Mouse (Mus musculus): ENCODE data around the gene Phf3. TPM values are rescaled to one million over a fixed set of nuclear protein-coding genes. Genes with fewer than 3 reads are reported as not detected.
A peak's percentile ranks its signal among the peaks of the same experiment; 100 is the strongest.

Gene Phf3
- polyA plus RNA-seq, 1 experiment from 2014 or later = 28.7 TPM

DNA sequence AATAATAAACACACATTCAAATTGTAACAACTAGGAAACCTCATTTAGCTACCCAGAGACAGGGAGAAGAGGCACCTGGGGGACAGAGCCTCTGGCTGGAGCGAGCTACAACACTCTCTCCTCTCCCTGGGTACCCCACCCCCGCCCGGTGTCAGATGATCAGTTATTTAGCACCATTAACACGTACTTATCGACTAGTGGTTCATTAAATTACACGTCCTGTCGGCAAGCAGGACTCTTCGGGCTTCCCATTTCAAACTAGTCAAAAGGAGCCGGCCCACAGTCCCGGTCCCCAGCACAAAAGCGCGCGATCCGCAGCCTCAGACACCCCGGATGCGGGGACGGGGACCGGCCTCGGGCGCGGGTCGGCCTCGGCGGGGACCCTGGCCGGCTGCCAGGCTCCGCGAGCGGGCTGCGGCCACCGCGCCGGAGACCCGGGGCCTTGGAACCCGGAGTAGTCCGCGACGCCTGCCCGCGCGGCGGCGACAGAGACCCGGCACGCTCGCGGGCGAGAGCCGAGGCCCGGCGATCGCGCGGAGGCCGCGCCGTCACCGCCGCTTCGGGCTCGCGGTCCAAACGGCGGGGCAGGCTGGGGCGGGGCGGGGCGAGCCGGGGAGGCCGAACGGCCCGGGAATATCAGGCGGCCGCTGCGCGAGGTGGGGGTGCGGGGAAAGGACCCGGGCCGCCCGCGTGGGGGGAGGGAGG, 733 bp downstream of the Phf3 start:
- DNase-seq (ENCODE audit: low spot score) = peak; percentile 66
- under 1% methylated on average over 74 of the region's 79 CpGs for WGBS
- H3K9me3 ChIP-seq (replicated peaks) = no peaks in the 10 kb centered on the region
- no peaks in the 10 kb centered on the region for H3K27me3 ChIP-seq (ENCODE audit: low read depth, poor library complexity, severe bottlenecking)
- H3K4me1 ChIP-seq = peaks cover 18% of the 10 kb centered on the region
- peak overlapping the region; percentile 99 for H3K27ac ChIP-seq (replicated peaks)
- H3K36me3 ChIP-seq = peaks cover 8% of the 10 kb centered on the region
- peak overlapping the region; percentile 88 for H3K4me3 ChIP-seq

DNA sequence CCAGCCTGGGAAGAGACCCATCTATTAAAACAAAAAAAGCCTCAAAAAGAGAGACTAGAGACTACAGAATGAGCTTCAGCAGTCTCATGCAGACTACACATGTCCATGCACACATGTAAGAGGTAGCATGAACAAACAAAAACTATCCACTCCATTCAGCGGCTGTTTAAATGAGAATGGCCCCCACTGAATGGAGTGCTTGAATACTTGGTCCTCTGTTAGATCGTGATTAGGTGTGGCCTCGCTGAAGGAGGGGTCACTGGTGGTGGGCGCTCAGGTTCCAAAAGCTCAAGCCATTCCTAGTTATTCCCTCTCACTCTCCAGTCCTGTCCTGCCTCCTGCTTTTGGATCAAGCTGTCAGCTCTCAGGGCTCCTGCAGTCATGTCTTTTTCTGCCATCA, 5.9 kb downstream of the Phf3 start:
- peaks cover 15% of the 10 kb centered on the region; the same call in 1 of the 2 replicates for H3K9me3 ChIP-seq (replicated peaks)
- H3K4me1 ChIP-seq = peaks cover 13% of the 10 kb centered on the region
- no peak overlapping the region for H3K27ac ChIP-seq (replicated peaks)
- 97% methylated on average over 4 of the region's 4 CpGs for WGBS
- H3K27me3 ChIP-seq (ENCODE audit: low read depth, poor library complexity, severe bottlenecking) = no peaks in the 10 kb centered on the region
- DNase-seq (ENCODE audit: low spot score) = no peak
- H3K36me3 ChIP-seq = peaks cover 27% of the 10 kb centered on the region
- no peak overlapping the region for H3K4me3 ChIP-seq

- WGBS = 93% methylated on average over 3 of the region's 3 CpGs
- no peak for DNase-seq (ENCODE audit: low spot score)
- no peak overlapping the region for H3K27ac ChIP-seq (replicated peaks)
- H3K27me3 ChIP-seq (ENCODE audit: low read depth, poor library complexity, severe bottlenecking) = no peaks in the 10 kb centered on the region
- H3K4me1 ChIP-seq = no peaks in the 10 kb centered on the region
- H3K9me3 ChIP-seq (replicated peaks) = no peaks in the 10 kb centered on the region
- H3K4me3 ChIP-seq = no peak overlapping the region
- peaks cover 16% of the 10 kb centered on the region; the same call in 1 of the 2 replicates for H3K36me3 ChIP-seq
Observed at GRCm38 (mm10) chr1:30852518-30852917, 21.2 kb downstream of the Phf3 start.

DNA sequence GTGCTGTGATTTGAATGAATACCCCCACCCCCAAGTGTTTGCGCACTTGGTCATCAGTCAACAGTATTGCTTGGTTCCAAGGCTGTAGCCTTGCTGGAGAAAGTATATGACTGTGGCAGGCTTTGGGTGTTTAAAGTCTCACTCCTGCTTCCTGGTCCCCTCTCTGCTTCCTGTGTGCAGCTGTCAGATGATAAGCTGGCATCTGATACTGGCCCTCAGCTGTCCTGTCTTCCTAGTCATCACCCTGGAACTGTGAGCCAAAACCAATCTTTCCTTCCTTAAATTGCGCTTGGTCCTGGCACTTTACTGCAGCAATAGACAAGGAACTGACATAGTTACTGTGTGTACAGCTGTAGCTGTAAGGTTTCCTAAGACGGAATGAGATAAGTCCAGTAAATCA, 21.8 kb downstream of the Phf3 start:
- Histone ChIP-seq H3K36me3 (peaks cover 16% of the 10 kb centered on the region; the same call in 1 of the 2 replicates), H3K27me3 (ENCODE audit: low read depth, poor library complexity, severe bottlenecking) (no peaks in the 10 kb centered on the region), H3K27ac (replicated peaks) (no peak overlapping the region), H3K9me3 (replicated peaks) (no peaks in the 10 kb centered on the region), H3K4me3 (no peak overlapping the region), H3K4me1 (no peaks in the 10 kb centered on the region)
- 98% methylated on average over 3 of the region's 3 CpGs for WGBS
- no peak for DNase-seq (ENCODE audit: low spot score)

DNA sequence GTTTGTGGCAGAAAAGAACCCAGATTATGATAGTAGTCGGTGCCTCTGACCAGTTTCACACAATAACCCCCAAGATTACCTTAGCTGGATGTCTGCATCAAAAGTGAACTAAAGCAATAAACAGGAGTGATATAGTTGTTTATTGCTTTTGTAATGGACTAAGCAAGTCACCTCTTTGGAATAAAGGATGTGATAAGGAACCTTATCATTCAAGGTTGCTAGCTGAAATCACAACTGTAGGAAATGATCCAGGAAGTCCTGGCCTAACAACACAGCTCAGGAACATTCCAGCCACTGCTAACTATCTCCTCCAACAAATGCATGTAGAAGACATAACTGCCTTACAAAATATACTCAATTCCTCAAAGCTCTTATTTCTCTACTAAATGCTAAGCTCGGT, 22.8 kb downstream of the Phf3 start:
- no peak for DNase-seq (ENCODE audit: low spot score)
- no peaks in the 10 kb centered on the region for H3K4me1 ChIP-seq
- H3K4me3 ChIP-seq = no peak overlapping the region
- H3K27me3 ChIP-seq (ENCODE audit: low read depth, poor library complexity, severe bottlenecking) = no peaks in the 10 kb centered on the region
- no peak overlapping the region for H3K27ac ChIP-seq (replicated peaks)
- peaks cover 16% of the 10 kb centered on the region; the same call in 1 of the 2 replicates for H3K36me3 ChIP-seq
- 91% methylated on average over 2 of the region's 2 CpGs for WGBS
- H3K9me3 ChIP-seq (replicated peaks) = no peaks in the 10 kb centered on the region

DNA sequence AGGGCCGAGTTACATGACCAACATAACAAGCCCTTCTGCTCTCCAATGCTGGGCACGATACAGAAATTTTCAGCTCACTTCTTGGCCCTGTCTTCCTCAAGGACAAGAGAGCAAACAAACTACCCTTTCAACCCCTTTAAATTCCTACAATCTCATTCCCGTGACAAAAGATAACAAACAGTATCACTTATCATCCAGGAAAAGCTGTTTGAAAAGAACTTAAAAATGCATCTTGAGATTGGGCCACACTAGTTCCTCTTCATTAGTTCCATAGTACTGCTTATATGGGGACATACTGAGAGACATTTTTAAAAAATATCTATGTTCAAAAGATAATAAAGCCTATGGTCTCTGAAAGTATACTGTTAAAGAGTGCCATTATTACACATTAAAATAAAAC, 23.8 kb downstream of the Phf3 start:
- Histone ChIP-seq H3K36me3 (peaks cover 16% of the 10 kb centered on the region; the same call in 1 of the 2 replicates), H3K9me3 (replicated peaks) (no peaks in the 10 kb centered on the region), H3K27ac (replicated peaks) (no peak overlapping the region), H3K27me3 (ENCODE audit: low read depth, poor library complexity, severe bottlenecking) (no peaks in the 10 kb centered on the region), H3K4me1 (no peaks in the 10 kb centered on the region), H3K4me3 (no peak overlapping the region)
- no peak for DNase-seq (ENCODE audit: low spot score)
- 84% methylated on average over 3 of the region's 3 CpGs for WGBS

GRCm38 (mm10) chr1:30847706-30848105, 26.0 kb downstream of the Phf3 start:
- Histone ChIP-seq H3K4me1 (no peaks in the 10 kb centered on the region), H3K9me3 (replicated peaks) (no peaks in the 10 kb centered on the region), H3K36me3 (peaks cover 16% of the 10 kb centered on the region; the same call in 1 of the 2 replicates), H3K27ac (replicated peaks) (no peak overlapping the region), H3K27me3 (ENCODE audit: low read depth, poor library complexity, severe bottlenecking) (no peaks in the 10 kb centered on the region), H3K4me3 (no peak overlapping the region)
- WGBS = 77% methylated on average over 1 of the region's 1 CpGs
- DNase-seq (ENCODE audit: low spot score) = no peak

DNA sequence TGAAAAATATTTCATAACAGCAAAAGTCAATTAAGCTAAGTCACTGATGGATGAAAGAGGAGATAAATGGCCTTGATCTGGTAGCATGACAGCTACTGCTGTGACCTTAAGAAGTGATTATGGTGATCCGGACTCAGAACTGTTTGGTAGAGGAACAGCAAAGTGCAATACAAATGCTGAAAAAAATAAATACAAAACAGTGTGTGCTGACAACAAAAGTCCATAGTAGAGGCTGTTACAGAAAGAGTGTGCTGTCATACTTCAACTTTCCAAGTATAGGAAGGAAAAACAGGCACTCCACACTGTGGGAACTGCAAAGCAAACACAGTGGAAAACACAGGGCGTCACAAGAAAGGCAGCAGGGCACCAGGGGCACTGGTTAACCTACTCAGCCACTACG, 34.1 kb downstream of the Phf3 start:
- WGBS = 77% methylated on average over 3 of the region's 3 CpGs
- H3K4me3 ChIP-seq = no peak overlapping the region
- H3K36me3 ChIP-seq = peaks cover 28% of the 10 kb centered on the region
- H3K27ac ChIP-seq (replicated peaks) = no peak overlapping the region
- H3K27me3 ChIP-seq (ENCODE audit: low read depth, poor library complexity, severe bottlenecking) = no peaks in the 10 kb centered on the region
- H3K9me3 ChIP-seq (replicated peaks) = no peaks in the 10 kb centered on the region
- H3K4me1 ChIP-seq = no peaks in the 10 kb centered on the region
- DNase-seq (ENCODE audit: low spot score) = no peak

- no peaks in the 10 kb centered on the region for H3K4me1 ChIP-seq
- WGBS = 95% methylated on average over 6 of the region's 6 CpGs
- no peaks in the 10 kb centered on the region for H3K27me3 ChIP-seq (ENCODE audit: low read depth, poor library complexity, severe bottlenecking)
- no peak overlapping the region for H3K27ac ChIP-seq (replicated peaks)
- H3K36me3 ChIP-seq = peaks cover 45% of the 10 kb centered on the region
- H3K9me3 ChIP-seq (replicated peaks) = no peaks in the 10 kb centered on the region
- no peak for DNase-seq (ENCODE audit: low spot score)
- no peak overlapping the region for H3K4me3 ChIP-seq
Observed at GRCm38 (mm10) chr1:30835512-30835911, 38.2 kb downstream of the Phf3 start.

- Histone ChIP-seq H3K27me3 (ENCODE audit: low read depth, poor library complexity, severe bottlenecking) (no peaks in the 10 kb centered on the region), H3K4me3 (no peak overlapping the region), H3K36me3 (peaks cover 61% of the 10 kb centered on the region), H3K9me3 (replicated peaks) (no peaks in the 10 kb centered on the region), H3K27ac (replicated peaks) (no peak overlapping the region), H3K4me1 (no peaks in the 10 kb centered on the region)
- WGBS = 90% methylated on average over 4 of the region's 4 CpGs
- DNase-seq (ENCODE audit: low spot score) = no peak
Observed at GRCm38 (mm10) chr1:30832778-30833177, 40.9 kb downstream of the Phf3 start.

DNA sequence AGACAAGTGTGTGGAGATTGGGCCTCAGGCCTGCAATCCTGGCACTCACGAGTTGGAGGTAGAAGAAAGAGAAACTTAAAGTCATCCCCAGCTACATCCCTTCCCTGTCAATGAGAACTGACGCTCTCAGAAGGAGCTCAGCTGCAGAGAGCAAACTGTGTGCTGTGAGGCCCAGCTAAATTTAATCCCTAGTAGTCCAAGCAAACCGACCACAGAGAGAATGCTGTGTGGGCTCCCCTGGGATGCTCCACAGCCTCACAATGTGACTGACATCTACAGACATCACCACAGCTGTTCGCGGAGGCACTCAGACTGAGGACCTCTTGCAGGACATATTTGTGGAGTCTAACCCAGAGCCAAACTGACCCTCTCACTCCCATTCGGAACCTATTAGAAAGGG, 54.3 kb downstream of the Phf3 start:
- no peak for DNase-seq (ENCODE audit: low spot score)
- Histone ChIP-seq H3K27me3 (ENCODE audit: low read depth, poor library complexity, severe bottlenecking) (no peaks in the 10 kb centered on the region), H3K36me3 (peaks cover 72% of the 10 kb centered on the region), H3K4me3 (no peak overlapping the region), H3K4me1 (no peaks in the 10 kb centered on the region), H3K27ac (replicated peaks) (no peak overlapping the region), H3K9me3 (replicated peaks) (no peaks in the 10 kb centered on the region)
- 90% methylated on average over 6 of the region's 6 CpGs for WGBS

GRCm38 (mm10) chr1:30815609-30816008, 58.1 kb downstream of the Phf3 start:
- H3K36me3 ChIP-seq = peaks cover 91% of the 10 kb centered on the region
- WGBS = 90% methylated on average over 1 of the region's 1 CpGs
- H3K9me3 ChIP-seq (replicated peaks) = no peaks in the 10 kb centered on the region
- no peak for DNase-seq (ENCODE audit: low spot score)
- H3K27ac ChIP-seq (replicated peaks) = no peak overlapping the region
- H3K27me3 ChIP-seq (ENCODE audit: low read depth, poor library complexity, severe bottlenecking) = no peaks in the 10 kb centered on the region
- no peaks in the 10 kb centered on the region for H3K4me1 ChIP-seq
- H3K4me3 ChIP-seq = no peak overlapping the region

DNA sequence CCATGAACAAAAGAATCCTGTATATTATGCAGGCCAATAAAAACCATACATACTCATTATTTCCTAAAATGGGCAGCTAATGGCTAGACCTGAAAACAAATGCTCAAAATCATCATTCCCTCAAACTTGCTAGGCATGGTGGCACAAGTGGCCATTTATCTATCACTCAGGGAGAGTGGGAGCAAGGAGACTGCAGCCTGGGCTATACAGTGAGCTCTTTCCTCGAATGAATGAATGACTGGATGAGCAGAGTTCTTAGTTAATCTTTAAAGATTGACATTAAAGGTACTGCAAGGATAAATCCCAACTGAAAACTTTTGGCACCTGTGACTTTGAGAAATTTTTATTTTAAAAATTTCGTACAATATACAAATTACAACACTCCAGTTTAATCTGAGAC, 58.7 kb downstream of the Phf3 start:
- no peak for DNase-seq (ENCODE audit: low spot score)
- H3K27me3 ChIP-seq (ENCODE audit: low read depth, poor library complexity, severe bottlenecking) = no peaks in the 10 kb centered on the region
- no peak overlapping the region for H3K4me3 ChIP-seq
- H3K36me3 ChIP-seq = peaks cover 91% of the 10 kb centered on the region
- no peaks in the 10 kb centered on the region for H3K9me3 ChIP-seq (replicated peaks)
- H3K4me1 ChIP-seq = no peaks in the 10 kb centered on the region
- 97% methylated on average over 2 of the region's 2 CpGs for WGBS
- H3K27ac ChIP-seq (replicated peaks) = no peak overlapping the region
